Mouse (Mus musculus) adrenal gland, postnatal 14 days (tissue): ENCODE measurements around the gene Pdrg1. TPM values are rescaled to one million over a fixed set of nuclear protein-coding genes. Genes with fewer than 3 reads are reported as not detected.

Source experiments
- DNase-seq: peaks from one replicate; pipeline ENCODE4 v3.0.0; 2021; ENCODE audit warnings: mixed read lengths
- long read RNA-seq, 2 experiments: library from polyadenylated mRNA; stranded (forward); transcript quantifications; one replicate each; pipeline ENCODE4 v2.0.0; 2021
- total RNA-seq: library from RNA; stranded (reverse); gene quantifications from 2 replicates; pipeline ENCODE4 v1.2.3, GENCODE M21; 2021

The Pdrg1 gene
- 112 and 124 TPM in 2 replicates for total RNA-seq
- long read RNA-seq, experiment 1, transcript Pdrg1-201 (5 exons, 1,273 nt) = major isoform, 149 of 175 reads
- long read RNA-seq, experiment 1, partial matches to known transcripts = 6 of 175 reads
- long read RNA-seq, experiment 1, other reads (novel, unspliced or antisense) = 18 of 175 reads
- long read RNA-seq, experiment 2, transcript Pdrg1-201 (5 exons, 1,273 nt) = major isoform, 110 of 130 reads
- long read RNA-seq, experiment 2, partial matches to known transcripts = 1 of 130 reads
- long read RNA-seq, experiment 2, other reads (novel, unspliced or antisense) = 18 of 130 reads

DNA sequence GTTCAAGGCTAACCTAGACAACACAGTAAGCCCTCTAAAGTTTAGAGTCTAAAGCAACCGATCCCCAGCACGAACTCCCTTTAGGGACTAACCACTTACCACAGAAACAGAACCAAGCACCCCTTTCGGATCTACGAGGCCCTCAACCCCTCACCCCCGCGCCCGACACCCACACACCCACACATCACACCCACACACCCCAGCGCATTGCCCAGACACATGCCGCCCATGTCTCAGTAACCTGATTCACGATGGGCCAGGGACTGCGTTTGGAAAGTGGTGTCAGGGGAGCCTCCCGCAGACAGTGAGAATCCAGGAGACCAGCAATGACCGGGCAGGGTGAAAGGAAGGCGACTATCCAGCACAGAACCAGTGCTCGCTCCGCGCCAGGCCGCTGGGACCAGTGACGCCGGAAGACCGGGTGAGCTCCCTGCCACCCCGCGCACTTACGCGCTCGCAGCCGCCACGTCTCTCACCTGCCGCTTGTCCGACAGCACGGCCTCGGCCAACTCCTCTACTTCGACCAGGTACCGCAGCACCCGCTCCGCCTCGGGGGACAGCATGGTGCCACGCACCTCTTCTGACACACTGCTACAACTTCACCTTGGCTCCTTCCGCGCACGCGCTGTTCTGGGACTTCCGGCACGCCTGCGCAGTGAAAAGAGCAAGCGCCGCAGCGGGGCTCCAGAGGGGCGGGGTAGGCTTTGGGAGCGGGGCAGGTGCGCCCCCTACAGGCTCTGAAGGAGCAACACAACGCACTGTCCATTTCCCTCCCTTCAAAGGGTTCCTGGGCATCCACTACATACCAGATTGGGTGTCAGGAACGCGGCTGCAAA lies at the start of gene Pdrg1:
Gene Pdrg1, minus strand, starts transcription at position 670 of the 836 bp plus-strand sequence.
- peak; percentile 98 for DNase-seq

GRCm38 (mm10) chr2:153064190-153064970 lies 49.2 kb upstream of the Pdrg1 start:
- no peak for DNase-seq

- no peak for DNase-seq
Measured at GRCm38 (mm10) chr2:153063394-153063793, 48.2 kb upstream of the Pdrg1 start.

GRCm38 (mm10) chr2:153060216-153060615 lies 45.0 kb upstream of the Pdrg1 start:
- DNase-seq = no peak

DNA sequence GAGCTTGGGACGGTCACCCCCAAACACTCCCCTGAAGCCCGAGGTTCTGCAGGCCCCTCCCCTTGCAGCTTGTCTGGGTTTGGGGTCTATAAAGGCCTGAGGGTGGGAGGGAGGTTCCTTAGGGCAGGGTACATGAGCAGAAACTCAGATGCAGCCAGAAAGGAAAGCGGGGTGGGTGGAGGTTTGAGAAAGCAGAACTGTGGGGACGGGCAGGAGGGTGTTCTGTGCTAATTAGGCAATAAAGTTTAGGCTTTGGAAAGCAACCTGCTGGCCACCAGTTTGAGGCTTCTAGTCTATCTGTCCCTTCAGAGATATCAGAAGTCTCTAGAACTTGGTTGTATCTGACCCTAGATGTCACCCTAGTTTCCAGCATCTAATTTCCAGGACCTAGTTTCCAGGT lies 43.1 kb upstream of the Pdrg1 start:
- no peak for DNase-seq

GRCm38 (mm10) chr2:153055270-153055920 lies 40.2 kb upstream of the Pdrg1 start:
- DNase-seq = no peak

- DNase-seq = no peak
Measured at GRCm38 (mm10) chr2:153053896-153054295, 38.7 kb upstream of the Pdrg1 start.

GRCm38 (mm10) chr2:153052700-153053351 lies 37.6 kb upstream of the Pdrg1 start:
- DNase-seq = no peak

GRCm38 (mm10) chr2:153051537-153051936 lies 36.3 kb upstream of the Pdrg1 start:
- DNase-seq = no peak

DNA sequence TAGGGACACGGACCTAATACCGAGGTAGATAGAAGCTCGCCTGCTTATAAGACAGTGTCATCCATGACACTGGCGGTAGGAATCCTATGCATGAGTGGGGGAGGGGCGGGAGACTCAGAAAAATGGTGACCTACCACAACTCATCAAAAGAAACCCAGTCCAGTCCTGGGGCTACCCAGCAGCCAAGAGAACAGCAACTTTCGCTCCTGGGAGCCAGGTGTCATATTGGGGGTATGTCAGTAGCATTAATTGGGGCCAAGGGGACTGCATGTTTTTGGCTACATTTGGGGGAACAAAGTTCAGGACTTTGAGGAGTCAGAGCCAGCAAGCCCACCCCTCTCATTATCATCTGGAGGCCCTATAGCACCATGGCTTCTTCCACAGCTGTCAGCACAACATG lies 35.9 kb upstream of the Pdrg1 start:
- no peak for DNase-seq

- no peak for DNase-seq
Measured at GRCm38 (mm10) chr2:153049997-153050358, 34.8 kb upstream of the Pdrg1 start.

DNA sequence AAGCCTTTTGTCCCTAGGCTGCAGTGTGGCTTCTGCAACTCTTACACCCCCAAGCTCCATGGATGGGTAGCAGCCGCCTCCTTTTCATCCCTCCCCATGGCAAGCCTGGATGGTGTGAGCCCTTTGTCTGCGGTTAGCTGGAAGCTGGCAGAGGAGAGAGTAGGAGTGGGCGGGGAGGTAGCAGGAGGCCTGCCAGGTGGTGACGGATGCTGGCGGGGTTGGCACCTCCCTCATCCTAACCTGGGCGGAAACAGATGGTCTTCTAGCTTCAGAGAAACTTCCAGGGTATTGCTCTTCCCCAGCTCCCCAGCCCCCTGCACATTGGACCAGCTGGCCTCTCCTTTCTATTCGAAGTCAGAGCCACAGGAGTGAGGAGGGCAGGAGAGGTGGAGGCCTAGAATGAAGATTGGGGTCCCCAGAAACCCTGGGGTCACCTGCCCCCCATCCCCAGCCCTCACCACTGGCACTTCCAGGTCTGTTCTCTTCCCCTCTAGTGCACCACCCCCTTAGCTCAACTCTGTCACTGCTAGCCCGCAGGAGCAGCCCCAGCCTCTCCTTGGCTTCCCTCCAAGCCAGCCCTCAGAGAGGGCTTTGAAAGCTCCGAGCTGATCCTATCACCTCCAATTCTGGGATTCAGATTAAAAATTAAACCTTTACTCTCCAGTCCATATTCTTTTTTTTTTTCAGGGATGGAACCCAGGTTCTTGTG lies 34.2 kb upstream of the Pdrg1 start:
- no peak for DNase-seq

DNA sequence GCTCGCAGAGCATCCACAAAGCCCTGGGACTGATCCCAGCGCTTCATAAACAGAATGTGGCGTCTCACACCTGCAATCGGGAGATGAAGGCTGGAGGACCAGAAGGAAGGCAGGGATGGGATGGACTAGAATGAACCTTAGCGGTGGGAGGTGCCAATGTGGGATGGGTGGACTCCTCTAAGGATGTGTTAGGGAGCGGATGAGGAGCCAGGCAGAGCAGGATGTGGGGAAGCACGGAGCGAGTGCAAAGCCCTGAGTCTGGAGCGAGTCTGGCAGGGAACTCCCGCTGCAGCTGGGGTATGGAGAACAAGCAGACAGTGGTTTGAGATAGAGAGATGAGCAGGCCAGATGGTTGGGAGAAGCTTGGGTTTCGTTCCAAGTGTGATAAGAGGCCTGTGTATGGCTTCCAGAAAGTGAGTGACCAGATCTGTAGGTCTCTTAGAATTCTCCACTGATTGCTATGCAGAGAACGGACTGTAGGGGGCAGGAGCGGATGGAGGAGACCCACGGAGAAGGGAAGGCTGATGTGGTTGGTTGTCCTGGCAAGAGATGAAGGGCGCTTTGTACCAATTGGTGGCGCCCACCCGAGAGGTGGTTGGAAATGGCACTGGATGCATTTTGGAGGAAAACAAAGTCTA lies 32.7 kb upstream of the Pdrg1 start:
- DNase-seq = peak; percentile 75

GRCm38 (mm10) chr2:153045884-153046299 lies 30.7 kb upstream of the Pdrg1 start:
- DNase-seq = no peak

DNA sequence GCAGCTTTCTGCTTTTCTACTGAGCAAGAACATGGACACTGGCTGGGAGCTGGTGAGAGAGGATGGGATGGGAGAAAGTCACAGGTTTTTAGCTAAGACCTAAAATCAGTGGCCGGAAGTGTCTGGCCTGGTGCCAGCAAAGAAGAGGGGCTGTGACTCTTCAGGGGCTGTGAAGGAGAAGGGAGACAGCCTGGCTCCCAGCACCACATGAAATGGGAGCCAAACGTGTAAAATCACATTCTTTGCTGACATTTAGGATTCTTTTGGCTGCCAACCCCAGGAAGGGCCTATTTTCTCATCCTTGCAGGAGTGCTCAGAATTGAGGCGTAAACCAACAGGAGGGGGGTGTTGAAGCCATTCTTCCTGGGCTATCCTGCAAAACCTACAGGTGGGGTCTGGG lies 28.7 kb upstream of the Pdrg1 start:
- DNase-seq = no peak

DNA sequence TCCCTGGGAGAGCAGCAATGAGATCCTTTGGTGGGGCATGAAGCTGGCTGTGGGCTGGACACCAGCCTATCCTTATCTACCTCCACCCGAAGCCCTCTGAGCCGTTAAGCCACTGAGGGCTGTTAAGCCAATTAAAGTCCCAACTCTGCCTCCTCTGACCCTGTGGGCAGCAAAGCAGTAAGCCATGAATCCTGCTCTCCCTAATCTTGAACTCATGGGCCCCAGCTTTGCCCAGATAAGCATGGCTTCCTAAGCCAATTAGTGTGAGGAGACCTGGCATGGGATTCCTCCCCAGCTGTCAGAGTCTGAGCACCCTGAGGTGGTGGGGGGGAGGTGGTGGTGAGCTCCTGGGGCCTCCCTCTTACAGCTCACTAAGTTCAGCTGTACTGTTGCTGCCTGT lies 21.5 kb upstream of the Pdrg1 start:
- no peak for DNase-seq

GRCm38 (mm10) chr2:153033545-153034230 lies 18.5 kb upstream of the Pdrg1 start:
- no peak for DNase-seq

DNA sequence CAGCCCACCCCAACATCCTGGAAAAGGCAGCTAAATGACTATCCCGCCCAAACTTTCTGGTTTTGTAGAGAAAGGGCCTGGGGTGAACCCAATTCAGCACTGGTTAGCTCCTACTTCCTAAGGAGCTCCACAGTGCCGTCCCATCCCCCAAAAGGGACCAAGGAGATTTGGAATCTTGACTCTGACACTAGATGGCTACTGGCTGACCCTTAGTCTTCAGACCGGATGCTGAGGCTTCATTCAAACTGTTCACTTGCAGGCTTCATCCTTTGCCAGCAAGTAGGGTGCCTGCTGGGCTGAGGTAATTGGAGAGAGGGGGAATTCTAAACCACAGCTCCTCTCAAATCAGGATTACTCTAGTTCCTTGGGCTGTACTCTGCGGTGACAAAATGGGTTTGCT lies 17.7 kb upstream of the Pdrg1 start:
- DNase-seq = no peak

DNA sequence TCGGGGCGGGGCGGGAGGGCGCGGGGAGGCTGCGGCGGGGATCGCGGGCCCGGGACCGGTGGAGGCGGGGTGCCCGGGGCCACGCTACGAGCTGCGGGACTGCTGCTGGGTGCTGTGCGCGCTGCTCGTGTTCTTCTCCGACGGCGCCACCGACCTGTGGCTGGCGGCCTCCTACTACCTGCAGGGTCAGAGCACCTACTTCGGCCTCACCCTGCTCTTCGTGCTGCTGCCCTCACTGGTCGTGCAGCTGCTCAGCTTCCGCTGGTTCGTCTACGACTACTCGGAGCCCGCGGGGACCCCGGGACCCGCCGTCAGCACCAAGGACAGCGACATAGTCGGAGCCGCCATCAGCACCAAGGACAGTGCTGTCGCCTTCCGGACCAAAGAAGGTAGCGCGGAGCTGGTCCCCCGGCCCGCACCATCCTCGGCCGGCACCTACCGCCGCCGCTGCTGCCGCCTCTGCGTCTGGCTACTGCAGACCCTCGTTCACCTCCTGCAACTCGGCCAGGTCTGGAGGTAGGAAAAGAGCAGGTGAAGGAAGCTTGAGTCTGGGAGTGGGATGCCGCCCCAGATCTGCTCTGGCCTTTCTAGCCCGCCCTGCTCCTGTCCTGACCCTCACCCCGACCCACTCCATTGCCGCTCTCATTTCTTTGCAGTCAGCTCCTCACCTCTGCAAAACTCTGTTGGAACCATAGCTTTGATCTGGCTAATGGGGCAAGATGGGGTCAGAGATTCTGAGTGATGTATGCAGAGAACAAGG lies 17.0 kb upstream of the Pdrg1 start:
- peak; percentile 92 for DNase-seq
